Mouse (Mus musculus): ENCODE data around the gene Vamp5. TPM values are rescaled to one million over a fixed set of nuclear protein-coding genes. Genes with fewer than 3 reads are reported as not detected.

The Vamp5 gene
- polyA plus RNA-seq, 1 experiment from 2014 or later = 22.2 TPM

- Histone ChIP-seq H3K36me3 (ENCODE audit: control insufficient read depth, insufficient read depth, low read length) (peaks cover 17% of the 10 kb centered on the region), H3K4me1 (replicated peaks; ENCODE audit: control insufficient read depth, insufficient read depth) (no peaks in the 10 kb centered on the region), H3K9me3 (ENCODE audit: control insufficient read depth, low read length) (no peaks in the 10 kb centered on the region), H3K4me2 (replicated peaks; ENCODE audit: low read depth) (no peak overlapping the region), H3K27ac (replicated peaks) (no peak overlapping the region), H3K4me3 (ENCODE audit: low read depth, low read length) (no peak overlapping the region), H3K27me3 (ENCODE audit: control insufficient read depth, insufficient read depth, low read length) (no peaks in the 10 kb centered on the region), H3K9ac (ENCODE audit: low read length) (no peak overlapping the region)
- ATAC-seq (ENCODE audit: low FRiP score, low TSS enrichment) = no peak
- 81% methylated on average over 5 of the region's 5 CpGs for WGBS
- no peak for DNase-seq (ENCODE audit: low spot score)
- TF ChIP-seq EP300 (optimal IDR thresholded peaks at IDR 0.05) (no peak), CTCF (IDR thresholded peaks at IDR 0.05; ENCODE audit: low read depth) (no peak)
Observed at GRCm38 (mm10) chr6:72329019-72329418, 51.2 kb downstream of the Vamp5 start.

DNA sequence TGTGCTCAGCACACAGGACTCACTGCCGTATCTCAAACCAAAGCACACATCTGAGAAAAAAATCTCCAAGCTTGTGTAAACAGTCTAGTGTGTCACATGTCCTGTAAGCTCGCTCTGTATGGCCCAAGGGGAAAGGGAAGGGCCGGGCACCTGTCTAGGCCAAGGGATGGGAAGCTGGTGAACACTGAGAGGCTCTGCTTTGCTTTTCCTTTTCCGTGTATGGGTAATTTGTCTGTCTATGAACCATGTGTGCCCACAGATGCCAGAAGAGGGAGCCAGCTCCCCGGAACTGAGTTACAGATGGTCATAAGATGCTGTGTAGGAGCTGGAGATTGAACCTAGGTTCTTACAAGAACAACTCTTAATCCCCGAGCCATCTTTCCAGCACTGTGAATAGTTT, 54.0 kb downstream of the Vamp5 start:
- no peak overlapping the region for H3K9ac ChIP-seq (ENCODE audit: low read length)
- no peaks in the 10 kb centered on the region for H3K4me1 ChIP-seq (replicated peaks; ENCODE audit: control insufficient read depth, insufficient read depth)
- H3K9me3 ChIP-seq (ENCODE audit: control insufficient read depth, low read length) = no peaks in the 10 kb centered on the region
- peak; percentile 79 for DNase-seq (ENCODE audit: low spot score)
- no peak overlapping the region for H3K4me2 ChIP-seq (replicated peaks; ENCODE audit: low read depth)
- peak; percentile 97 for ATAC-seq (ENCODE audit: low FRiP score, low TSS enrichment)
- H3K27me3 ChIP-seq (ENCODE audit: control insufficient read depth, insufficient read depth, low read length) = no peaks in the 10 kb centered on the region
- WGBS = 55% methylated on average over 6 of the region's 6 CpGs
- TF ChIP-seq EP300 (optimal IDR thresholded peaks at IDR 0.05) (no peak), CTCF (IDR thresholded peaks at IDR 0.05; ENCODE audit: low read depth) (peak; percentile 74)
- H3K4me3 ChIP-seq (ENCODE audit: low read depth, low read length) = no peak overlapping the region
- H3K36me3 ChIP-seq (ENCODE audit: control insufficient read depth, insufficient read depth, low read length) = peaks cover 22% of the 10 kb centered on the region
- 0 out of 2 replicates have a peak overlapping the region, but pooled peaks have one; percentile 8 for H3K27ac ChIP-seq (replicated peaks)

DNA sequence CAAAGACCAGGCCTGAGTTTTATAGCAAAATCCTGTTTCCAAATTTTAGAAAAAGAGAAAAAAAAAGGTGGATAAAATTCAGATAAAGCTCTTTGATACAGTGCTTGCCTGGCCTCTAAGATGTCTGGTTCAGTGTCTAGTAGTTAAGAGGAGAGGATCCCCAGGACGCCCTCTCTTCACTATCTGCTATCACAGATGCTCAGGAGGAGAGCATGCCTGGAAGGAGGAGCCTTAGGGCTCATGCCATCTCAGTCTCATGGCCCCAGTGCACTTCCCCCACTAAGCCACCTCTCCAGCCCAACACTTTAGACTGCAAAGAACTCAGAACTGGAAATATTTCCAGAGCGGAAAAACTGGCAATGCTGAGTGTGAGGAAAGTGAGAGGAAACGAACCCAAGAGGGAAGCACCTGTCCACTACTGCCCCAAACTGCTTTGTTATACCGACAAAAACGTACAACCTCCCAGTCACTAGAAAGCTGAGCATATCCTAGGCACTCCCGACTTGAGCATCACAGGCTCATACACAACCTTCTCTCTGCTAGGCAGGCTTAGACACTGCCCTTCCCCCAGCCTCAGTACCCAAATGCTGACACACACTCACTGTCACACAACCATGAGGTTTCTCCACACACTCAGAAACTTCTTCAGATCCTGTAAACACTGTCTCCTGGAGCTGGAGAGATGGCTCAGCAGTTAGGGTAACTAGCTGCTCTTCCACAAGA, 56.3 kb downstream of the Vamp5 start:
- DNase-seq (ENCODE audit: low spot score) = no peak
- Histone ChIP-seq H3K4me2 (replicated peaks; ENCODE audit: low read depth) (no peak overlapping the region), H3K9me3 (ENCODE audit: control insufficient read depth, low read length) (no peaks in the 10 kb centered on the region), H3K4me1 (replicated peaks; ENCODE audit: control insufficient read depth, insufficient read depth) (no peaks in the 10 kb centered on the region), H3K36me3 (ENCODE audit: control insufficient read depth, insufficient read depth, low read length) (peaks cover 29% of the 10 kb centered on the region), H3K27me3 (ENCODE audit: control insufficient read depth, insufficient read depth, low read length) (no peaks in the 10 kb centered on the region), H3K4me3 (ENCODE audit: low read depth, low read length) (no peak overlapping the region), H3K9ac (ENCODE audit: low read length) (no peak overlapping the region), H3K27ac (replicated peaks) (no peak overlapping the region)
- WGBS = 89% methylated on average over 6 of the region's 6 CpGs
- no peak for ATAC-seq (ENCODE audit: low FRiP score, low TSS enrichment)
- TF ChIP-seq EP300 (optimal IDR thresholded peaks at IDR 0.05) = no peak
- TF ChIP-seq CTCF (IDR thresholded peaks at IDR 0.05; ENCODE audit: low read depth) = no peak

DNA sequence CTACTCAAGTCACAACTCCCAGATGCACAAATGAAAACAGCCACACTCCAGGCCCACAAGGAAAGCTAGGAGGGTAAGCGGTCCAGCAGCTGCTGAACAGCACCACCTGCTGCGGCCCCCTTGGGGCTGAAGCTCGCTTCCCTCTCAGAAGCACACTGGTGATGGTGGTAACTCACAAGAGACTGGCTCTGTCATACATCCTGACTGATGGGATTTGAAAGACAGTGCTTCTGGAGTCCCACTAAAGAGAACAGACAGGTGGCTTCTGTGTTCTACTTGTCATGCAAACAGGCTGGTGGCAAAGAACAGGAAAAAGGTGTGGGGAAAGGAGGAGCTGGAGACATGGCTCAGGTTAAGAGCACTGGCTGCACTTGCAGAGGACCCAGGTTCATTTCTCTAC, 57.3 kb downstream of the Vamp5 start:
- H3K4me1 ChIP-seq (replicated peaks; ENCODE audit: control insufficient read depth, insufficient read depth) = no peaks in the 10 kb centered on the region
- H3K4me3 ChIP-seq (ENCODE audit: low read depth, low read length) = no peak overlapping the region
- no peaks in the 10 kb centered on the region for H3K9me3 ChIP-seq (ENCODE audit: control insufficient read depth, low read length)
- DNase-seq (ENCODE audit: low spot score) = no peak
- peaks cover 21% of the 10 kb centered on the region for H3K36me3 ChIP-seq (ENCODE audit: control insufficient read depth, insufficient read depth, low read length)
- H3K4me2 ChIP-seq (replicated peaks; ENCODE audit: low read depth) = no peak overlapping the region
- no peak overlapping the region for H3K9ac ChIP-seq (ENCODE audit: low read length)
- ATAC-seq (ENCODE audit: low FRiP score, low TSS enrichment) = no peak
- TF ChIP-seq CTCF (IDR thresholded peaks at IDR 0.05; ENCODE audit: low read depth) (no peak), EP300 (optimal IDR thresholded peaks at IDR 0.05) (no peak)
- H3K27ac ChIP-seq (replicated peaks) = no peak overlapping the region
- H3K27me3 ChIP-seq (ENCODE audit: control insufficient read depth, insufficient read depth, low read length) = no peaks in the 10 kb centered on the region
- WGBS = 96% methylated on average over 3 of the region's 3 CpGs

- DNase-seq (ENCODE audit: low spot score) = peak; percentile 65
- TF ChIP-seq EP300 (optimal IDR thresholded peaks at IDR 0.05) (no peak), CTCF (IDR thresholded peaks at IDR 0.05; ENCODE audit: low read depth) (peak; percentile 73)
- Histone ChIP-seq H3K9me3 (ENCODE audit: control insufficient read depth, low read length) (no peaks in the 10 kb centered on the region), H3K27ac (replicated peaks) (no peak overlapping the region), H3K4me2 (replicated peaks; ENCODE audit: low read depth) (no peak overlapping the region), H3K9ac (ENCODE audit: low read length) (no peak overlapping the region), H3K4me1 (replicated peaks; ENCODE audit: control insufficient read depth, insufficient read depth) (no peaks in the 10 kb centered on the region), H3K4me3 (ENCODE audit: low read depth, low read length) (no peak overlapping the region), H3K27me3 (ENCODE audit: control insufficient read depth, insufficient read depth, low read length) (no peaks in the 10 kb centered on the region), H3K36me3 (ENCODE audit: control insufficient read depth, insufficient read depth, low read length) (peaks cover 14% of the 10 kb centered on the region)
- no peak for ATAC-seq (ENCODE audit: low FRiP score, low TSS enrichment)
- WGBS = 76% methylated on average over 11 of the region's 11 CpGs
Observed at GRCm38 (mm10) chr6:72319019-72319418, 61.2 kb downstream of the Vamp5 start.

Other genes starting within 250 kb of the Vamp5 start
- gene Atoh8, start 144.9 kb downstream of the Vamp5 start, polyA plus RNA-seq (2015; fragmentation: Nextera tagmentation; extraction: Ambion mirVana) = 5.5 and 6.0 TPM in 2 replicates
- gene Sftpb, start 75.9 kb downstream of the Vamp5 start, polyA plus RNA-seq (2015; fragmentation: Nextera tagmentation; extraction: Ambion mirVana) = not detected in 2 replicates
- 20.1 and 21.0 TPM in 2 replicates for gene Usp39, start 35.3 kb downstream of the Vamp5 start, polyA plus RNA-seq (2015; fragmentation: Nextera tagmentation; extraction: Ambion mirVana)
- 19.6 and 20.5 TPM in 2 replicates for gene 0610030E20Rik, start 33.2 kb downstream of the Vamp5 start, polyA plus RNA-seq (2015; fragmentation: Nextera tagmentation; extraction: Ambion mirVana)
- 7.7 and 8.4 TPM in 2 replicates for gene Tmem150a, start 25.0 kb downstream of the Vamp5 start, polyA plus RNA-seq (2015; fragmentation: Nextera tagmentation; extraction: Ambion mirVana)
- 136 and 137 TPM in 2 replicates for gene Rnf181, start 13.5 kb downstream of the Vamp5 start, polyA plus RNA-seq (2015; fragmentation: Nextera tagmentation; extraction: Ambion mirVana)
- gene Vamp8, start 10.2 kb upstream of the Vamp5 start, polyA plus RNA-seq (2015; fragmentation: Nextera tagmentation; extraction: Ambion mirVana) = 368 and 396 TPM in 2 replicates
- 10.7 and 10.8 TPM in 2 replicates for gene Ggcx, start 33.8 kb upstream of the Vamp5 start, polyA plus RNA-seq (2015; fragmentation: Nextera tagmentation; extraction: Ambion mirVana)
- gene Mat2a, start 59.1 kb upstream of the Vamp5 start, polyA plus RNA-seq (2015; fragmentation: Nextera tagmentation; extraction: Ambion mirVana) = 143 and 146 TPM in 2 replicates
- gene Sh2d6, start 141.2 kb upstream of the Vamp5 start, polyA plus RNA-seq (2015; fragmentation: Nextera tagmentation; extraction: Ambion mirVana) = 0.12 and 0.21 TPM in 2 replicates
- gene Capg, start 163.9 kb upstream of the Vamp5 start, polyA plus RNA-seq (2015; fragmentation: Nextera tagmentation; extraction: Ambion mirVana) = 120 and 130 TPM in 2 replicates
- gene Elmod3, start 217.9 kb upstream of the Vamp5 start, polyA plus RNA-seq (2015; fragmentation: Nextera tagmentation; extraction: Ambion mirVana) = 13.3 and 15.8 TPM in 2 replicates
- gene Retsat, start 218.0 kb upstream of the Vamp5 start, polyA plus RNA-seq (2015; fragmentation: Nextera tagmentation; extraction: Ambion mirVana) = 54.1 TPM in 2 replicates
- gene Tgoln1, start 236.5 kb upstream of the Vamp5 start, polyA plus RNA-seq (2015; fragmentation: Nextera tagmentation; extraction: Ambion mirVana) = 37.2 and 37.7 TPM in 2 replicates